Mouse (Mus musculus) spleen, adult 2 months (tissue): ENCODE data around the gene Lrp1. TPM values are rescaled to one million over a fixed set of nuclear protein-coding genes. Genes with fewer than 3 reads are reported as not detected.
A peak's percentile ranks its signal among the peaks of the same experiment; 100 is the strongest.

Experiments
- DNase-seq, 2 experiments: peaks; one replicate each; pipeline versions ENCODE4 v3.0.0 to v3.0.0-alpha.2; 2012 to 2021; ENCODE audit warnings: low spot score in 2 of 2, low read depth in 1 of 2
- H3K27ac ChIP-seq: fragments of 200-500 bp; 2 replicates; pipeline ENCODE4 v1.5.1; 2012; ENCODE audit warnings: low read length, inconsistent platforms; ENCODE audit not compliant: insufficient read depth
- H3K27me3 ChIP-seq: fragments of 200-500 bp; 2 replicates; pipeline ENCODE4 v1.6.1; 2012; ENCODE audit warnings: mild to moderate bottlenecking, moderate library complexity, low read length, inconsistent platforms; ENCODE audit not compliant: control insufficient read depth, insufficient read depth
- H3K36me3 ChIP-seq: fragments of 200-500 bp; 2 replicates; pipeline ENCODE4 v1.6.1; 2012; ENCODE audit warnings: mild to moderate bottlenecking, low read length, inconsistent platforms; ENCODE audit not compliant: control insufficient read depth, insufficient read depth
- H3K4me1 ChIP-seq: fragments of 200-500 bp; 2 replicates; pipeline ENCODE4 v1.6.1; 2011; ENCODE audit warnings: inconsistent platforms; ENCODE audit not compliant: control insufficient read depth, insufficient read depth, insufficient read length
- H3K4me3 ChIP-seq: fragments of 200-500 bp; 2 replicates; pipeline ENCODE4 v1.5.1; 2011; ENCODE audit warnings: mild to moderate bottlenecking, inconsistent platforms; ENCODE audit not compliant: insufficient read depth, insufficient read length; ENCODE audit errors: extremely low read depth
- CTCF ChIP-seq: fragments of 200-500 bp; IDR thresholded peaks from 2 replicates; pipeline ENCODE4 v1.5.1; 2011; ENCODE audit warnings: mild to moderate bottlenecking, inconsistent platforms; ENCODE audit not compliant: insufficient read depth, insufficient read length, insufficient replicate concordance; ENCODE audit errors: extremely low read depth
- POLR2A ChIP-seq: fragments of 200-500 bp; IDR thresholded peaks from 2 replicates; pipeline ENCODE4 v1.6.1; 2011; ENCODE audit warnings: low read depth, low read length, inconsistent platforms
- WGBS: fragments of 180-500 bp; shearing (Covaris S2); methylation state at CpG from one replicate; pipeline ENCODE4 v1.1.7; 2018; 5-methylcytosine and 5-hydroxymethylcytosine counted together
- polyA plus RNA-seq: library from polyadenylated mRNA; depleted of rRNA; stranded (reverse); fragments of >200 nt; gene quantifications from 2 replicates; pipeline ENCODE4 v1.2.3, GENCODE M21; 2012

Lrp1 gene
- polyA plus RNA-seq, 1 experiment: 98.7 TPM

DNA sequence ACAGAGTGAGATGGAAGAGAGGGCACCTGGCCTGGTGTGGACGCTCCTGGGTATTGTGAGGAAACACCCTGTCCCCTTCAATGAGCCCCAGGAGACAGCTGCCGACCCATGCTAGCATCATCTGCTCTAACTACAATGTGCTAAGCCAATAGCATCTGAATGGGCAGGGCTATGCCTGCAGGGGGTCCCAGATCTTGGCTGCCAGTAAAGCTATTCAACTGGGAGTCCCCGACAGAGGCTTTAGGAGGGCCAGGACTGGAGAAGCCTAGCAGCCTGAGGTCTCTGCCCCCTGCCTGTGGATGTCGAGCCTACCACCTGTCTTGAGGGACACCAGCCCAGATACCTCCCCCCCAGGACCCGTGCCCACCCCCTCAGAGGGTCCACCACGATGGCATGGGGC, 78.2 kb downstream of the Lrp1 start:
- H3K4me3 ChIP-seq: no peak overlapping the region
- H3K36me3 ChIP-seq: no peaks in the 10 kb centered on the region
- H3K27me3 ChIP-seq: no peaks in the 10 kb centered on the region
- DNase-seq: no peak
- H3K4me1 ChIP-seq: no peaks in the 10 kb centered on the region
- TF ChIP-seq CTCF (no peak), POLR2A (no peak)
- H3K27ac ChIP-seq: no peak overlapping the region
- 70% methylated on average over 6 of the region's 6 CpGs for WGBS

DNA sequence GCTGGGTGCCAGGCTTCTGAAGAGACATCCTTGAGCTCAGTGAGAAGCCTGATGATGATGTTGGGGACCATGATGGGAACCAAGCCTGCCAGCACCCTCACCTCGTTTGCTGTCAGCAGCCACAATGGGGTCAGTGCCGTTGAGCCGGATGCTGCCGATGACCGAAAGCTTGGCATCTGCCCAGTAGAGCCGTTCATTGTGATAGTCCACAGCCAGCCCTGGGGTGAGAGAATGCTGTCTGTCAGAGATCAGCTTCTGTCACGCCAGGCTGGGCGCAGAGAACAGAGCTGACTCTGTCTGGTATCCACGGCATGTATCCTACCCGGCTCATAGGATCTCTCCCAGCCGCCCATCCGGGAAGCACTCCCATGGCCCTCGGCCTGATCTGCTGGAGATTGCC, 78.9 kb downstream of the Lrp1 start:
- H3K27me3 ChIP-seq: no peaks in the 10 kb centered on the region
- no peak for DNase-seq
- TF ChIP-seq POLR2A (no peak), CTCF (no peak)
- H3K4me3 ChIP-seq: no peak overlapping the region
- H3K4me1 ChIP-seq: no peaks in the 10 kb centered on the region
- no peak overlapping the region for H3K27ac ChIP-seq
- 91% methylated on average over 13 of the region's 13 CpGs for WGBS
- no peaks in the 10 kb centered on the region for H3K36me3 ChIP-seq

DNA sequence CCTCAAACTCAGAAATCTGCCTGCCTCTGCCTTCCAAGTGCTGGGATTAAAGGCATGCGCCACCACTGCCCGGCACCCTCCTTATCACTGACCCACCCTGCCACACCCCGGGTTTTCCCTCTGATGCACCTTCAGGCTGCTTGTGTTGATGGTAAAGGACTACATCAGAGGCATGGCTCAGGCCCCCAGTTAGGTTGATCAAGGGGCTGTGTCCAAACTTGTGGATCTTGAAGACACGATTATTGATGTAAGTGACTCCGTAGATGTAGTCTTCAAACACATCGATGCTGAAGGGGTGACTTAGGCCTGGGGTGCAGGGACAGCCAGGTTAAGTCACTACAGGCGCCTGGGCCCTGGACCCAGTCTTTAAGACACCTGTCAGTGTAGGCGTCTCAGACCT, 79.4 kb downstream of the Lrp1 start:
- Histone ChIP-seq H3K27me3 (no peaks in the 10 kb centered on the region), H3K36me3 (no peaks in the 10 kb centered on the region), H3K4me1 (no peaks in the 10 kb centered on the region), H3K27ac (no peak overlapping the region), H3K4me3 (no peak overlapping the region)
- 92% methylated on average over 8 of the region's 8 CpGs for WGBS
- no peak for DNase-seq
- TF ChIP-seq CTCF: no peak

DNA sequence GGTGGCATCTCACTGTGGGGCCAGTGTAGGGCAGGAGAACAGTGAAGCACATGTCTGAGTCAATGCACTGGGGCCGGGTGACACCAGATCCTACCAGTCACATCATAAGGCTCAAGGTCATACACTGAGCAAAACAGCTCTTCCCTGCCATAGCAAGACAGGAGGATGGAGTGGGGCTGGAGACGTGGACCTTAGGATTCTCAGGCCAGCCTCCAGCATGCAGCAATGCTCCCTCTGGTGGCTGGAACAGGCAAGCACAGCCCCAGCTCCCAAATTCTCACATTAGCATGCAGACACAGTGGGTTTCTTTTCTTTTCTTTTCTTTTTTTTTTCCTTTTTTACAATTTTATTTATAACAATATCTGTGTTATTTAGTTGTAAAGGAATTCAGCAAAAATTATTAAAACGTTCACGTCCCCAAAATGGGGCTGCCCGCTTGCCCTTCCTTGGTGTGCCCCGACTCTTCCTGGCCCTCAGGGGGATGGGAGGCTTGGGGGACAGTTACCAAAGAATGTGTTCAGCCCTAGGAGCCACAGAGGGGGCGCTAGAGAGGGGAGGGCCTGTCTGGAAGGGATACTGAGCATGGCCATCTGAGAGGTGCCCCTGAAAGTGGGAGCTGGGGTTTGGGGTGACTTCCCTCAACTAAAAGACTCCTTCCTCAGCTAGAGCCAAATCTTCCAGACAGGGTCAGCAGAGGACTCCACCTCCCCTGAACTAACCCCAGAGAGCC, 82.9 kb downstream of the Lrp1 start:
- peak in 1 of 2 experiments; percentile 66 for DNase-seq
- H3K4me3 ChIP-seq: no peak overlapping the region
- no peak overlapping the region for H3K27ac ChIP-seq
- peaks cover 13% of the 10 kb centered on the region for H3K4me1 ChIP-seq
- no peaks in the 10 kb centered on the region for H3K36me3 ChIP-seq
- WGBS: 33% methylated on average over 7 of the region's 7 CpGs
- peaks cover 13% of the 10 kb centered on the region for H3K27me3 ChIP-seq
- TF ChIP-seq CTCF (peak; percentile 95), POLR2A (no peak)

DNA sequence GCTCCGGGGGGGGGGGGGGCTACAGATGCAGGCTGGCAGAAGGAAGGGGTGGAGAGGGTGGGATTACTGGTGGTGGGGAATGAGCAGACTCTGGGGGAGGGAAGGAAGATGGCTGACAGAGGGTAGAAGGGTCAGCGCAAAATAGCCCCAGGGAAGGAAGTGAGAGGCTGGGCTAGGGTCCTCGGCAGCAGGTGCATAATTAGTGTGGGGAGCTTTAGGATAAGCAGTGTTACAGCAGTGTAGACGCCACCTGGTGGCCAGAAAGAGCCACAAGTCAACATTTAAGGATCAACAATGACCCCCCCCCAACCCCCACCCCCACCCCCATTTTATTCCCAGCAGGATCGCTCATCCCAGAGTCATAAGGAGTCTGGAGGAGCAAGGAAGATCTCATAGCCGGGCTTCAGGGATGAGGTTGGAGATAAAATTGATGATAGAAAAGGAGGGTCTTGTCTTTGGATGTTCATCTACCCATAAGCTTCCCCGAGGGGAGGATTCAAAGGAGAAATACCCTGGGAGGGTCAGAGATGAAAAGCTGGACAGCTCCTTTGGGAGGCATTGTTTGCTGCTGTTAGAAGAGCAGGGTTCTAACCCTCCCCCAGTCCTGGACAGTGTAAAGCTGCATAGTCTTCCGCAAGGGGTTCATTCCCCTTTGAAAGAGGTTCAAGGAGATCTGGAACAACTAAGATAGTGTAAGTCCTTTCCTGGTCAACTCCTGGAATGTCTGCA, 84.2 kb downstream of the Lrp1 start:
- no peaks in the 10 kb centered on the region for H3K36me3 ChIP-seq
- 14% methylated on average over 8 of the region's 8 CpGs for WGBS
- peak in 1 of 2 experiments; percentile 30 for DNase-seq
- H3K27me3 ChIP-seq: peaks cover 21% of the 10 kb centered on the region
- no peak overlapping the region for H3K4me3 ChIP-seq
- peaks cover 13% of the 10 kb centered on the region for H3K4me1 ChIP-seq
- TF ChIP-seq POLR2A (no peak), CTCF (peak; percentile 24; the same call in 1 of the 2 replicates)
- no peak overlapping the region for H3K27ac ChIP-seq

DNA sequence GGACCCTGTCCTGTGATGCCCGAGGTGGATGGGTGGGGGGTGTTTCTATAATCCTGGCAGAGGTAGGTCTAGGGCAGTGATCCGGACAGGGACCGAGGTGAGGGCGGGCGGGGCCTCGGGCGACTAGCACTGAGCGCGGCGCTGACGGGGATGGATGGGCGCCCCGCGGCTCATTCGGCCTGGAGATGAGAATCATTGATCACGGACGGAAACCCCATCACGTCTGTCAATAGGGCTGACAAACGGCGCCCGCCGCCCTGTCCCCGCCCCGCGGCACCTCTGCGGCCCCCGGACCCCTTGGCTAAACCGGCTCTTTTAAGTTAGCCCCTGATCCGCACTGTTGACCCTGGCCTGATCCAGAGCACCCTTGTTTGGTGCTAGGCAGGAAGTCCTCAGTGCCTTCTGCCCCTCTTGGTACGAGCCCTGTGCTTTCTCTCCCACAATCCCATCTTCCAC, 86.0 kb downstream of the Lrp1 start:
- no peak for TF ChIP-seq POLR2A
- TF ChIP-seq CTCF: no peak
- H3K4me1 ChIP-seq: peaks cover 13% of the 10 kb centered on the region

More for the DNA sequence above, 86.0 kb downstream of the Lrp1 start:
- Histone ChIP-seq H3K27ac (no peak overlapping the region), H3K27me3 (peaks cover 28% of the 10 kb centered on the region), H3K4me3 (peak overlapping the region; percentile 36; the same call in 1 of the 2 replicates), H3K36me3 (no peaks in the 10 kb centered on the region)
- 3% methylated on average over 30 of the region's 30 CpGs for WGBS
- no peak for DNase-seq
